Mouse (Mus musculus): ENCODE measurements around the gene Rgs6.

Gene Rgs6

GRCm38 (mm10) chr12:83210294-83210693, 622.2 kb downstream of the Rgs6 start:
- DNase-seq, result no peak

- no peak for DNase-seq
These were observed 622.6 kb downstream of the Rgs6 start for GRCm38 (mm10) chr12:83210735-83211134.

GRCm38 (mm10) chr12:83211146-83211822, 623.2 kb downstream of the Rgs6 start:
- no peak for DNase-seq

Measured in heart, adult 11 months (tissue).